In the genomic region with DNA sequence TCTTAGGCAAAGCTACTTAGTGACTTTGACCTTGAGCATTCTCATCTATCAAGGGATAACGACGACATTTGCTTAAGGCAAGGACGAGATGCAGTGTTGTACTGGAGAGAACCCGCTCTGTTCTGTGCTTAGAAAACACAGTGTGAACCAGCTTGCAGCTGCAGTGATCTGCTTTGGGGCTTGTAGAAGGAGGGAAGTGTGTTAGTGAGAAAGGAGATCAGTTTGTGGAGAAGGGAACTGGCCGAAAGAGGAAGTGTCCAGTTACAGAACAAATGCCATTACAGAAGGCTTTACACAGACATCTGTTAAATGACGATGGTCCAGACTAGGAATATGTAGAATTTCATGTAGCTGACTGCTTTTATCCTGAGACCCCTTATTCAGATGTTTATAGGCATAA, we compare ENCODE assay signal across 12 mouse cellular contexts.
DNase-seq lines count a peak whose midpoint lies in the region; ATAC-seq lines count a peak whose summit lies in the region.
"Had no signal": no experiment of that assay in that cellular context is flagged by ENCODE, and none has a peak within 500 bp of the region (broad histone marks: within the 10 kb centered on the region; RNA-seq: fewer than 3 reads in every experiment).

No protein-coding gene starts in this region.

- peak; percentile 40 for DNase-seq in layer of hippocampus, adult 9-11 months
- no peak for DNase-seq in layer of hippocampus, postnatal 10 days (ENCODE audit: low spot score in 2 of 2)
- peak; percentile 32 for DNase-seq in ZHBTc4 (ENCODE audit: low read depth, low spot score)
- peak; percentile 57 for DNase-seq in splenic B cell, adult 2 months (ENCODE audit: low read depth, low spot score)
- no peak for DNase-seq in gastrocnemius, postnatal 36 days
- no peak for DNase-seq in adrenal gland, postnatal 25 days
- DNase-seq: thymus, postnatal 4 days had no signal

- peak; percentile 51 to 54 for ATAC-seq in hematopoietic stem cell, adult 5-6 weeks (replicated peaks in 1 of 2; ENCODE audit: insufficient read depth in 1 of 2, low FRiP score in 2 of 2, low TSS enrichment in 1 of 2, low read depth in 1 of 2, poor library complexity in 2 of 2, severe bottlenecking in 2 of 2)
- ATAC-seq: hindbrain, embryonic 16.5 days; lung, postnatal 0 days had no signal

- intact Hi-C loops in gastrocnemius, postnatal 36 days (cut with DNase I), result no loop called here

- H3K27me3 ChIP-seq in splenic B cell, adult 2 months (ENCODE audit: control insufficient read depth, insufficient read depth, low read length, poor library complexity, severe bottlenecking), result no peaks in the 10 kb centered on the region
- H3K27me3 ChIP-seq: embryonic facial prominence, embryonic 13.5 days had no signal

- no peaks in the 10 kb centered on the region for H3K36me3 ChIP-seq in splenic B cell, adult 2 months (ENCODE audit: control insufficient read depth, insufficient read depth, low read length, poor library complexity, severe bottlenecking)
- H3K36me3 ChIP-seq: embryonic facial prominence, embryonic 13.5 days; heart, embryonic 10.5 days had no signal

Comparison
In these comparisons a context has a peak if more than half of its experiments do, and no peak if none do; other contexts are left out.
1. DNase-seq: peak in layer of hippocampus, adult 9-11 months (single experiment), ZHBTc4 (single experiment) and splenic B cell, adult 2 months (single experiment); none in layer of hippocampus, postnatal 10 days (0 of 2), gastrocnemius, postnatal 36 days (0 of 2) and adrenal gland, postnatal 25 days (single experiment).